ENCODE assay signal across 29 mouse cellular contexts in genomic region chr7:83376826-83377225, GRCm38 (mm10).
"Had no signal": no experiment of that assay in that cellular context is flagged by ENCODE, and none has a peak within 500 bp of the region (broad histone marks: within the 10 kb centered on the region; RNA-seq: fewer than 3 reads in every experiment).

No protein-coding gene starts in this region.

- H3K36me3 ChIP-seq: heart, embryonic 10.5 days; heart, embryonic 12.5 days; heart, embryonic 13.5 days; heart, embryonic 15.5 days; hindbrain, embryonic 10.5 days; hindbrain, embryonic 12.5 days; hindbrain, embryonic 13.5 days; hindbrain, embryonic 15.5 days; intestine, embryonic 15.5 days; kidney, embryonic 15.5 days had no signal

- H3K4me3 ChIP-seq: heart, embryonic 10.5 days; heart, embryonic 12.5 days; heart, embryonic 13.5 days; heart, embryonic 15.5 days; hindbrain, embryonic 10.5 days; hindbrain, embryonic 12.5 days; hindbrain, embryonic 13.5 days; hindbrain, embryonic 15.5 days; intestine, embryonic 15.5 days; kidney, embryonic 15.5 days; layer of hippocampus, adult 2 months; left cerebral cortex, adult 2 months had no signal

- H3K27ac ChIP-seq: heart, embryonic 10.5 days; heart, embryonic 13.5 days; heart, embryonic 15.5 days; hindbrain, embryonic 10.5 days; hindbrain, embryonic 12.5 days; hindbrain, embryonic 13.5 days; hindbrain, embryonic 14.5 days; hindbrain, embryonic 15.5 days; hindbrain, postnatal 0 days; intestine, embryonic 15.5 days; kidney, embryonic 15.5 days; kidney, postnatal 0 days; layer of hippocampus, adult 2 months; left cerebral cortex, adult 2 months had no signal

- H3K9me3 ChIP-seq: heart, embryonic 10.5 days; heart, embryonic 12.5 days; heart, embryonic 13.5 days; heart, embryonic 15.5 days; hindbrain, embryonic 10.5 days; hindbrain, embryonic 12.5 days; hindbrain, embryonic 13.5 days; hindbrain, embryonic 15.5 days; intestine, embryonic 15.5 days; kidney, embryonic 15.5 days had no signal

- H3K27me3 ChIP-seq: heart, embryonic 12.5 days; heart, embryonic 13.5 days; heart, embryonic 15.5 days; hindbrain, embryonic 12.5 days; hindbrain, embryonic 13.5 days; hindbrain, embryonic 15.5 days; intestine, embryonic 15.5 days; kidney, embryonic 15.5 days had no signal

- H3K4me1 ChIP-seq: heart, embryonic 10.5 days; heart, embryonic 15.5 days; intestine, embryonic 15.5 days; kidney, embryonic 15.5 days had no signal

- H3K9ac ChIP-seq: heart, embryonic 12.5 days; heart, embryonic 13.5 days; heart, embryonic 15.5 days; hindbrain, embryonic 12.5 days; hindbrain, embryonic 13.5 days; hindbrain, embryonic 14.5 days; hindbrain, embryonic 15.5 days; intestine, embryonic 15.5 days; kidney, embryonic 15.5 days had no signal

- DNase-seq: heart, postnatal 14 days; heart, postnatal 36 days; heart, postnatal 4 days; kidney, adult 11 months; kidney, adult 18-20 months; kidney, adult 2 months; kidney, adult 8-10 months; kidney, adult 9 months; kidney, postnatal 10 days; kidney, postnatal 14 days; kidney, postnatal 25 days; kidney, postnatal 36 days; kidney, postnatal 4 days; layer of hippocampus, postnatal 36 days had no signal
